Mouse (Mus musculus) hindbrain, embryonic 16.5 days (tissue): Measurements from ENCODE around the gene Bmper. TPM values are rescaled to one million over a fixed set of nuclear protein-coding genes. Genes with fewer than 3 reads are reported as not detected.

Experiments used
- ATAC-seq: fragments of 200-750 bp; cut with Nextera tagmentation; 2 replicates; pipeline ENCODE4 v1.8.0; 2017; ENCODE audit warnings: moderate TSS enrichment, moderate library complexity
- H3K27ac ChIP-seq: fragments of 300-500 bp; sonication (generic); 2 replicates; pipeline ENCODE4 v1.5.1; 2014; ENCODE audit warnings: low read depth, mild to moderate bottlenecking, control low read depth, low read length, moderate library complexity
- H3K27me3 ChIP-seq: fragments of 300-500 bp; sonication (generic); replicated peaks from 2 replicates; pipeline ENCODE4 v1.6.1; 2014; ENCODE audit warnings: low read length; ENCODE audit not compliant: control insufficient read depth, insufficient read depth
- H3K36me3 ChIP-seq: fragments of 300-500 bp; sonication (generic); 2 replicates; pipeline ENCODE4 v1.6.1; 2014; ENCODE audit warnings: mild to moderate bottlenecking, low read length, moderate library complexity, mixed read lengths; ENCODE audit not compliant: control insufficient read depth, insufficient read depth
- H3K4me1 ChIP-seq: fragments of 300-500 bp; sonication (generic); 2 replicates; pipeline ENCODE4 v1.6.1; 2014; ENCODE audit warnings: low read depth, low read length; ENCODE audit not compliant: control insufficient read depth, insufficient read depth
- H3K4me2 ChIP-seq: fragments of 300-500 bp; sonication (generic); 2 replicates; pipeline ENCODE4 v1.6.1; 2014; ENCODE audit warnings: mild to moderate bottlenecking, low read length, control low read depth, moderate library complexity
- H3K4me3 ChIP-seq: fragments of 300-500 bp; sonication (generic); 2 replicates; pipeline ENCODE4 v1.5.1; 2014; ENCODE audit warnings: mild to moderate bottlenecking, low read length, control low read depth, moderate library complexity
- H3K9ac ChIP-seq: fragments of 300-500 bp; sonication (generic); 2 replicates; pipeline ENCODE4 v1.6.1; 2014; ENCODE audit warnings: low read depth, mild to moderate bottlenecking, control low read depth, low read length, moderate library complexity
- H3K9me3 ChIP-seq: fragments of 300-500 bp; sonication (generic); 2 replicates; pipeline ENCODE4 v1.6.1; 2014; ENCODE audit warnings: mild to moderate bottlenecking, low read length, moderate library complexity; ENCODE audit not compliant: control insufficient read depth
- WGBS: fragments of 180-500 bp; shearing (Covaris S2); extraction: QIAGEN DNeasy Blood & Tissue Kit; methylation state at CpG from one replicate; pipeline ENCODE4 v1.1.7; 2014; 5-methylcytosine and 5-hydroxymethylcytosine counted together
- polyA plus RNA-seq: library from polyadenylated mRNA; unstranded; fragments of >200 nt; fragmentation: Nextera tagmentation; extraction: Ambion mirVana; gene quantifications from 2 replicates; pipeline ENCODE4 v1.2.1, GENCODE M21; 2015

Gene Bmper
- polyA plus RNA-seq, 1 experiment from 2014 or later: 8.7 TPM

DNA sequence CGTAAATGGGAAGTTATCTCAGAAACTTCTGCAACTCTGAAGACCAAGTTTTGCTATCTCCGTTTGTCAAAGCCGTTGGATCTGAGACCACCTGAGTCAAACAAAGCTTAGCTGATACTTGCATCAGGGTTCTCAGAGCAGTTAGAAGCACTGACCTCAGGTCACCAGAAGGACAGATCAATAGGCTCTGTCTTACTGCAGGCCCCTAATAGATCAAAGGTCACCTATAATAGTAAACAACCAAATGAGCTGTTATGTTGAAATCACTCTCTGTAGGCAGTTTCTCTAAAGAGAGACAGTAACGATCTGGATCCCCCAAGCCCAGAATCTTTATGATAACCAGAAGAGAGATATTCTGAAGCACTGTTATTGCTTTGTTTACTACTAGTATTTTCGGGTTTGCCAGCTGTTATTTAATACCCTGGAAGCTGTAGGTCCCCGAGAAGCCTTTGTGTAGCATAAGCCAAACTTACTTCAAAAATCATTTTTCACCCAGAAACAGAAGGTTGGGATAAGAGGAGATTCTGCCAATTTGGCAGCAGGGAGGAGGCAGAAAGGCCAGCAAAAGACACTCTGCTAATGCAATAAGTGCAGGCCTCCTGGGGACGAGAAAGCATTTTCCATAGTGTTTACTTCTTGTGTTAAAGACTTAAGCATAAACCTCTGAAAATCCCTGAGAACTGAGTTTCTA lies 224.5 kb downstream of the Bmper start:
- no peak for ATAC-seq
- Histone ChIP-seq H3K27ac (no peak overlapping the region), H3K4me1 (no peaks in the 10 kb centered on the region), H3K36me3 (no peaks in the 10 kb centered on the region), H3K9me3 (no peaks in the 10 kb centered on the region), H3K9ac (no peak overlapping the region), H3K4me3 (no peak overlapping the region), H3K4me2 (no peak overlapping the region), H3K27me3 (no peaks in the 10 kb centered on the region)
- 66% methylated on average over 7 of the region's 7 CpGs for WGBS

GRCm38 (mm10) chr9:23453309-23453708 lies 230.4 kb downstream of the Bmper start:
- no peaks in the 10 kb centered on the region for H3K9me3 ChIP-seq
- no peaks in the 10 kb centered on the region for H3K4me1 ChIP-seq
- H3K4me3 ChIP-seq: no peak overlapping the region
- no peak overlapping the region for H3K9ac ChIP-seq
- no peak overlapping the region for H3K27ac ChIP-seq
- no peaks in the 10 kb centered on the region for H3K36me3 ChIP-seq
- 50% methylated on average over 5 of the region's 5 CpGs for whole genome bisulfite sequencing
- H3K27me3 ChIP-seq: no peaks in the 10 kb centered on the region
- H3K4me2 ChIP-seq: no peak overlapping the region
- ATAC-seq: 0 out of 2 replicates have a peak, but pooled peaks have one; percentile 30

DNA sequence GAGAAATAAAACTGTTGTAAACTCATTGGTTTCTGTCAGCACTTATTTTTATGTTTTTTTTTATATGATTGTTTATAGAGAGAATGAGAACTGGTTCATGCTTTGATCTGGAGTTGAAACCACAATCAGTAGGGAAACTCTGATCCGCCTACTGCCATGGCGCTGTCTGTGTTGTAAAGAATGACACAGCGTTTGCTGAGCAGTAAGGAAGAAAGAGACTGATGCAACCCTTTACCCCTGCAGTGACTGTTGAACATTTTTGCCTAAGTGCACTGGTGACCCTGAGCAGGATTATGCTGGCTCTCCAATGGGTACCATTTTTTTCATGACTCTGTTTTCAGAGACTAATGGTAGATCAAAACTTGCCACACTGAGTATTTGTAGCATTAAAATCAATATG lies 234.3 kb downstream of the Bmper start:
- H3K4me3 ChIP-seq: no peak overlapping the region
- H3K27ac ChIP-seq: no peak overlapping the region
- 64% methylated on average over 3 of the region's 3 CpGs for whole genome bisulfite sequencing
- no peaks in the 10 kb centered on the region for H3K9me3 ChIP-seq
- no peak for ATAC-seq
- no peaks in the 10 kb centered on the region for H3K4me1 ChIP-seq
- H3K27me3 ChIP-seq: no peaks in the 10 kb centered on the region
- no peak overlapping the region for H3K4me2 ChIP-seq
- no peaks in the 10 kb centered on the region for H3K36me3 ChIP-seq
- no peak overlapping the region for H3K9ac ChIP-seq

- H3K9me3 ChIP-seq: no peaks in the 10 kb centered on the region
- WGBS: 51% methylated on average over 4 of the region's 4 CpGs
- H3K27me3 ChIP-seq: no peaks in the 10 kb centered on the region
- H3K36me3 ChIP-seq: no peaks in the 10 kb centered on the region
- H3K27ac ChIP-seq: no peak overlapping the region
- no peak overlapping the region for H3K4me3 ChIP-seq
- H3K4me2 ChIP-seq: no peak overlapping the region
- peak; percentile 28; the same call in 1 of the 2 replicates for ATAC-seq
- no peak overlapping the region for H3K9ac ChIP-seq
- peaks cover 4% of the 10 kb centered on the region; the same call in 1 of the 2 replicates for H3K4me1 ChIP-seq
Observed at GRCm38 (mm10) chr9:23460721-23461120, 237.8 kb downstream of the Bmper start.

DNA sequence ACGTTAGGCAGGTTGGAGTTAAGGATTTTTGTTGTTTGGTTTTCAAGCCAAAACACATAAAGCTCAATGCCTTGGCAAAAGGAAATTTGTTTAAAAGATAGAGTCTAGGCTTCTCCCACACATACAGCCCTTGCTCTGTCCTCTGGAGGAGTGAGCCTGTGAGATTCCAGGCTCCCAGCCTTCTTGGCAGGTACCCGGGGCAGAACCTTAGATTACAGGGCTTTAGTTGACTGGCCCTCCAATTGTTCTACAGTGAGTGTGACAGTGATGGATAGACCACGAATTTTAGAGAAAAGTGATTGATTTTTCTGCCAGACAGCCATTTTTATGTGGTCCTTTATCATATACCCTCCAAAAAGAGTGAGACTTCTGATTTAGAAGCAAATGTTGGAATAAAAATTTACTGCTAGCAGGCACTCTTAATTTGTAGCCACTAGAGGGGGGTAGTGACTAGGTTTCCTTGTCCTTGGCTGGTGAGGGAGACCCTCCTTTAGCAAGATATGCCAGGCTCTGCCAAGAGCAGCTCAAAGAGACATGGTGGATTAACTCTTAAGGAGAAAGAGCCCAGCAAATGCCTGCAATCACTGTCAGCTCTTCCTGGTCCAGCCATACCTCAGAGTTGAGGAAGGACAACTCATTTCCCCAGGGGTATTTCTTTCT lies 240.2 kb downstream of the Bmper start:
- 32% methylated on average over 3 of the region's 3 CpGs for WGBS
- Histone ChIP-seq H3K36me3 (no peaks in the 10 kb centered on the region), H3K9ac (no peak overlapping the region), H3K4me3 (no peak overlapping the region), H3K27ac (no peak overlapping the region), H3K4me2 (no peak overlapping the region), H3K4me1 (peaks cover 4% of the 10 kb centered on the region; the same call in 1 of the 2 replicates), H3K9me3 (no peaks in the 10 kb centered on the region), H3K27me3 (no peaks in the 10 kb centered on the region)
- ATAC-seq: peak; percentile 92

GRCm38 (mm10) chr9:23464981-23465630 lies 242.2 kb downstream of the Bmper start:
- Histone ChIP-seq H3K27ac (no peak overlapping the region), H3K4me1 (peaks cover 4% of the 10 kb centered on the region; the same call in 1 of the 2 replicates), H3K4me3 (no peak overlapping the region), H3K9ac (no peak overlapping the region), H3K4me2 (no peak overlapping the region), H3K9me3 (no peaks in the 10 kb centered on the region), H3K36me3 (no peaks in the 10 kb centered on the region), H3K27me3 (no peaks in the 10 kb centered on the region)
- 83% methylated on average over 7 of the region's 7 CpGs for WGBS
- ATAC-seq: no peak

DNA sequence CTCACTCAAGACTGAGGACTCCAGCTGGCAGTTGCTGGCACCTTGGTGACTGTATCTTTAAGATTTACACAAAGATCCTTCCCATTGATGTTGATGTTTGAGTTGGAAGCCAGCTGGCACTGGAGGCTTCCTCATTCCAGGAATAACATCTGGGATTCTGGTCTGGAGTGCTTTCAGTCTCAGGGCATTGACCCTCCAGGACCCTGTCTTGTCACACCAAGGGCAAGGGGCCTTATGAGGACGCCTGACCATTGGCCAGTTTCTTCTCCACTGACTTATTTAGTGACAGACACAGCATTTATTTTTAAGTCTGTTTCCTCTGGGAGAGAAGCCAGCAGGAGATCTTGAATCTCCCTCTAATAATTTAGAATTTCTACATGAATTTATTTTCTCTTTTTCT lies 247.0 kb downstream of the Bmper start:
- H3K27me3 ChIP-seq: no peaks in the 10 kb centered on the region
- WGBS: 93% methylated on average over 1 of the region's 1 CpGs

GRCm38 (mm10) chr9:23485851-23486250 lies 263.0 kb downstream of the Bmper start:
- H3K27me3 ChIP-seq: no peaks in the 10 kb centered on the region
- no peak overlapping the region for H3K4me3 ChIP-seq
- no peak for ATAC-seq
- 76% methylated on average over 4 of the region's 4 CpGs for WGBS
- H3K27ac ChIP-seq: no peak overlapping the region
- no peak overlapping the region for H3K4me2 ChIP-seq
- H3K4me1 ChIP-seq: no peaks in the 10 kb centered on the region
- no peaks in the 10 kb centered on the region for H3K36me3 ChIP-seq
- no peak overlapping the region for H3K9ac ChIP-seq
- no peaks in the 10 kb centered on the region for H3K9me3 ChIP-seq

More for the DNA sequence above, 247.0 kb downstream of the Bmper start:
- no peak overlapping the region for H3K27ac ChIP-seq
- no peaks in the 10 kb centered on the region for H3K36me3 ChIP-seq
- H3K9ac ChIP-seq: no peak overlapping the region
- H3K4me2 ChIP-seq: no peak overlapping the region
- no peak for ATAC-seq
- H3K4me1 ChIP-seq: no peaks in the 10 kb centered on the region
- H3K4me3 ChIP-seq: no peak overlapping the region
- H3K9me3 ChIP-seq: no peaks in the 10 kb centered on the region

GRCm38 (mm10) chr9:23486725-23487378 lies 264.0 kb downstream of the Bmper start:
- 24% methylated on average over 5 of the region's 5 CpGs for WGBS
- H3K9ac ChIP-seq: no peak overlapping the region
- H3K4me2 ChIP-seq: no peak overlapping the region
- no peak overlapping the region for H3K27ac ChIP-seq
- H3K36me3 ChIP-seq: no peaks in the 10 kb centered on the region
- H3K4me3 ChIP-seq: no peak overlapping the region
- no peaks in the 10 kb centered on the region for H3K27me3 ChIP-seq
- ATAC-seq: peak; percentile 63; the same call in 1 of the 2 replicates
- H3K9me3 ChIP-seq: no peaks in the 10 kb centered on the region
- H3K4me1 ChIP-seq: no peaks in the 10 kb centered on the region
